Mouse (Mus musculus): ENCODE measurements at regions not wholly inside any gene's neighbourhood (a gene's known extent, or its start where the extent isn't known, plus 50 kb on each side); places are given as distances from the start of the nearest gene placed in this dataset.

- Histone ChIP-seq H3K36me3 (replicated peaks; ENCODE audit: insufficient read depth, low read length) (no peaks in the 10 kb centered on the region), H3K4me2 (ENCODE audit: low read depth, low read length) (no peak overlapping the region), H3K9me3 (ENCODE audit: low read length) (no peaks in the 10 kb centered on the region), H3K27me3 (ENCODE audit: insufficient read depth, low read length) (no peaks in the 10 kb centered on the region), H3K27ac (ENCODE audit: low read depth) (no peak overlapping the region), H3K4me1 (ENCODE audit: insufficient read depth) (no peaks in the 10 kb centered on the region), H3K9ac (replicated peaks) (no peak overlapping the region), H3K4me3 (ENCODE audit: low read depth, low read length) (no peak overlapping the region)
- WGBS (ENCODE audit: insufficient replicate concordance), result 65% methylated on average over 5 of the region's 5 CpGs
- DNase-seq (no peak), ATAC-seq (no peak)
- no peak for TF ChIP-seq EP300 (IDR thresholded peaks at IDR 0.05; ENCODE audit: low read depth)
- no peak for TF ChIP-seq CTCF (IDR thresholded peaks at IDR 0.05; ENCODE audit: low read depth)
These were observed 88.5 kb downstream of the Irx1 start for GRCm38 (mm10) chr13:71874986-71875385.

GRCm38 (mm10) chr13:71868763-71869162, 94.8 kb downstream of the Irx1 start:
- Histone ChIP-seq H3K9me3 (ENCODE audit: low read length) (no peaks in the 10 kb centered on the region), H3K27me3 (ENCODE audit: insufficient read depth, low read length) (no peaks in the 10 kb centered on the region), H3K4me1 (ENCODE audit: insufficient read depth) (no peaks in the 10 kb centered on the region), H3K27ac (ENCODE audit: low read depth) (no peak overlapping the region), H3K36me3 (replicated peaks; ENCODE audit: insufficient read depth, low read length) (no peaks in the 10 kb centered on the region), H3K4me3 (ENCODE audit: low read depth, low read length) (no peak overlapping the region), H3K9ac (replicated peaks) (no peak overlapping the region), H3K4me2 (ENCODE audit: low read depth, low read length) (no peak overlapping the region)
- 68% methylated on average over 6 of the region's 6 CpGs for WGBS (ENCODE audit: insufficient replicate concordance)
- ATAC-seq (no peak), DNase-seq (no peak)
- no peak for TF ChIP-seq EP300 (IDR thresholded peaks at IDR 0.05; ENCODE audit: low read depth)

GRCm38 (mm10) chr13:71853426-71854025, 110.0 kb downstream of the Irx1 start:
- WGBS (ENCODE audit: insufficient replicate concordance), result 63% methylated on average over 7 of the region's 7 CpGs
- ATAC-seq, result no peak

GRCm38 (mm10) chr13:71804032-71804958, 159.2 kb downstream of the Irx1 start:
- H3K9ac ChIP-seq (replicated peaks), result no peak overlapping the region
- H3K4me3 ChIP-seq (ENCODE audit: low read depth, low read length), result no peak overlapping the region
- no peak overlapping the region for H3K27ac ChIP-seq (ENCODE audit: low read depth)
- ATAC-seq (no peak), DNase-seq (no peak)
- 71% methylated on average over 16 of the region's 16 CpGs for WGBS (ENCODE audit: insufficient replicate concordance)
- no peaks in the 10 kb centered on the region for H3K9me3 ChIP-seq (ENCODE audit: low read length)
- no peak for TF ChIP-seq EP300 (IDR thresholded peaks at IDR 0.05; ENCODE audit: low read depth)
- H3K27me3 ChIP-seq (ENCODE audit: insufficient read depth, low read length), result no peaks in the 10 kb centered on the region
- no peaks in the 10 kb centered on the region for H3K36me3 ChIP-seq (replicated peaks; ENCODE audit: insufficient read depth, low read length)
- H3K4me2 ChIP-seq (ENCODE audit: low read depth, low read length), result no peak overlapping the region
- no peaks in the 10 kb centered on the region for H3K4me1 ChIP-seq (ENCODE audit: insufficient read depth)

More at GRCm38 (mm10) chr13:71853426-71854025, 110.0 kb downstream of the Irx1 start:
- Histone ChIP-seq H3K4me1 (ENCODE audit: insufficient read depth) (no peaks in the 10 kb centered on the region), H3K36me3 (replicated peaks; ENCODE audit: insufficient read depth, low read length) (no peaks in the 10 kb centered on the region), H3K4me3 (ENCODE audit: low read depth, low read length) (no peak overlapping the region), H3K9me3 (ENCODE audit: low read length) (no peaks in the 10 kb centered on the region), H3K27me3 (ENCODE audit: insufficient read depth, low read length) (no peaks in the 10 kb centered on the region), H3K4me2 (ENCODE audit: low read depth, low read length) (no peak overlapping the region), H3K9ac (replicated peaks) (no peak overlapping the region), H3K27ac (ENCODE audit: low read depth) (no peak overlapping the region)
- TF ChIP-seq CTCF (IDR thresholded peaks at IDR 0.05; ENCODE audit: low read depth) (no peak), EP300 (IDR thresholded peaks at IDR 0.05; ENCODE audit: low read depth) (no peak)
- no peak for DNase-seq

GRCm38 (mm10) chr13:71798288-71798687, 165.2 kb downstream of the Irx1 start:
- ATAC-seq, result no peak
- no peak for DNase-seq
- Histone ChIP-seq H3K36me3 (replicated peaks; ENCODE audit: insufficient read depth, low read length) (no peaks in the 10 kb centered on the region), H3K27me3 (ENCODE audit: insufficient read depth, low read length) (no peaks in the 10 kb centered on the region), H3K4me2 (ENCODE audit: low read depth, low read length) (no peak overlapping the region), H3K4me3 (ENCODE audit: low read depth, low read length) (no peak overlapping the region), H3K9ac (replicated peaks) (no peak overlapping the region), H3K9me3 (ENCODE audit: low read length) (no peaks in the 10 kb centered on the region), H3K27ac (ENCODE audit: low read depth) (no peak overlapping the region), H3K4me1 (ENCODE audit: insufficient read depth) (no peaks in the 10 kb centered on the region)
- no peak for TF ChIP-seq EP300 (IDR thresholded peaks at IDR 0.05; ENCODE audit: low read depth)
- no peak for TF ChIP-seq CTCF (IDR thresholded peaks at IDR 0.05; ENCODE audit: low read depth)
- 73% methylated on average over 6 of the region's 6 CpGs for WGBS (ENCODE audit: insufficient replicate concordance)

GRCm38 (mm10) chr13:71784740-71785139, 178.8 kb downstream of the Irx1 start:
- ATAC-seq, result no peak
- Histone ChIP-seq H3K36me3 (replicated peaks; ENCODE audit: insufficient read depth, low read length) (no peaks in the 10 kb centered on the region), H3K9me3 (ENCODE audit: low read length) (no peaks in the 10 kb centered on the region), H3K4me1 (ENCODE audit: insufficient read depth) (no peaks in the 10 kb centered on the region), H3K27me3 (ENCODE audit: insufficient read depth, low read length) (no peaks in the 10 kb centered on the region), H3K4me3 (ENCODE audit: low read depth, low read length) (no peak overlapping the region), H3K27ac (ENCODE audit: low read depth) (no peak overlapping the region), H3K4me2 (ENCODE audit: low read depth, low read length) (no peak overlapping the region), H3K9ac (replicated peaks) (no peak overlapping the region)
- WGBS (ENCODE audit: insufficient replicate concordance), result 37% methylated on average over 10 of the region's 10 CpGs
- TF ChIP-seq EP300 (IDR thresholded peaks at IDR 0.05; ENCODE audit: low read depth) (no peak), CTCF (IDR thresholded peaks at IDR 0.05; ENCODE audit: low read depth) (no peak)
- DNase-seq, result no peak

All from liver, postnatal 0 days (tissue).